Mouse (Mus musculus) kidney, postnatal 4 days (tissue): ENCODE results near the gene Pin1.
"Not testable (repeated sequence)": the region's sequence is repeated elsewhere in the genome, so short reads cannot be mapped to it uniquely, and the experiment has no call there.

Source experiments
- DNase-seq, 2 experiments: peaks; one replicate each; pipeline ENCODE4 v3.0.0; 2021; ENCODE audit warnings: mixed read lengths in 2 of 2

Gene Pin1

GRCm38 (mm10) chr9:20662325-20662724 lies 10.4 kb downstream of the Pin1 start:
- DNase-seq = peak; percentile 87 to 89

DNA sequence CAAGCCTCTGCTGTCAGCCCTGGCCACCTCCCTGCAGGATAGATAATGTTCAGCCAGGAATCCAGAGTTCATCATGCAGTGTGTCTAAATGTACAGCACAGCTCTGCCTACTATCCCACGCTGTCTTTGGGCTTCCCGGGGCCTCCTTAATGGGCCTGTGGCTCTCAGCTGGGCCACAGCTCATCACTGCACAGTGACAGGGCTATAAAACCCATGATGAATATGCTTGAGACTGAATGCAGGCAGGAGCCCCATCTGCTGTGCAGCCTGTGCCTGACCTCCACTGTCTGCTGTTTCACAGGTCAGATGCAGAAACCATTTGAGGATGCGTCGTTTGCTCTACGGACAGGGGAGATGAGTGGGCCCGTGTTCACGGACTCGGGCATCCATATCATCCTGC lies 11.0 kb downstream of the Pin1 start:
- DNase-seq = no peak

DNA sequence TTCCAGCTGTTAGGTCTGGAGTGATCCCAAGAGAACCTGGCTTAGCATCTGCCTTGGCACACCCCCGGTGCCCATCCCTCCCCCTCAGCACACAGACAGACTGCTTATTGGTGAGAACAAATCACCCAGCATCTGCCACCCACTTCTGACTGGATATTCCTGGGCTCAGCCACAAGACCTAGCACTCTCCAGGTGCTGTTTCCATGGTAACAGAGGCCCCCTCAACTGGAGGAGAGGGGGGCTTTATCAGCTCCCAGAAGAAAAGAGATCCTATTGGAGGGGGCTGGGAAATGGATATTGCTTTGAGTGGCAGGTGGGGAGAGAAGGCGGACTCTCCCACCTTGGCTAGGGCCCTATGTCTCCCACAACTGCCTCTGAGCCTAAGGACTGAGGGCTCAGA lies 12.1 kb downstream of the Pin1 start:
- no peak for DNase-seq

DNA sequence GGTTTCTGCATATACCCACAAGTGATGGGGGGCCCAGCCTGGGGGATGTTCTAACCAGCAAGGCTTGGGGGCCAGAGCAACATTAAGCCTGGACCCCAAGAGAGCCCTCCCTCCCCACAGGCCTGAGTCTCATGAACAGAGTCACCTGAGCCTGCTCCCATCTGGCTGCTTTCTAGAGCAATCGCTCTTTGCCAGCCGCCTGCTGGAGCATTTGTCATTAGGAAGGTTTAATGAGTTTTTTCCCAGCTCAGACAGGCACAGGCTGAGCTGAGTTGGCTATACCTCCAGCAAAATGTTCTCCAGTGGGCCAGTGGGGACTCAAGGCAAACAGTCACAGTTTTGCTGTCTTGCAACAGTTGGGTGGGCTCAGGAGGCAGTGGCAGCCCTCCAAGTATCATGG lies 12.5 kb downstream of the Pin1 start:
- DNase-seq = peak in 1 of 2 experiments; percentile 21

DNA sequence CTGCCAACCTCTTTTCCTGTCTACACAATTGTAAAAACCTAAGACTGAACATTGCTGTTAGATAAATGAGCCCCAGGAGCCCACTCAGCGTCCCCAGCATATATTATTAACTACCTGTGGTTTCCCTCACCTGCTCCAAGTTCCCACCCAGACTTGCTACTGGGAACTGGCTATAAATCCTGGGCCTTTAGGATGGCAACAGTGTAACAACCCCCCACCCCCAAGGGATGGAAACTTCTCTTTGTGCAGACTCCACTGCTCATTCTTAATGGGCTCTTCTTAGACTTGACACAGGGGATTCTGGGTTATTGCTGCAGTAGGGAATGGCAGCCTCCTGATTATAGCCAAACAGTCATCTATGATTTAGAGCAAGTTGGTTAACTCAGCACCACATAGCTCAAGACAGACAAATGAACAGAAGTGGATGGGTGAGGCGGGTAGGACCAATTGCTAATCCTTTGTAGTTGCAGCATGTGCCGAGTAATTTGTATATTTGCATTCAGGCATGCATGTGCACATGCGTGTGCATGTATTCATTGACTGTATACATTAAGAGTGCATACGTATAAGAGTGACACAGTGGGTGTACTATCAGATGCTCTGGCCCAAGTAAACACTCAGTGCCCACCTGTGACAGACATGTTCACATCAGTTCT lies 13.2 kb downstream of the Pin1 start:
- no peak for DNase-seq

GRCm38 (mm10) chr9:20665925-20666324 lies 14.0 kb downstream of the Pin1 start:
- peak in 1 of 2 experiments; percentile 15 for DNase-seq

DNA sequence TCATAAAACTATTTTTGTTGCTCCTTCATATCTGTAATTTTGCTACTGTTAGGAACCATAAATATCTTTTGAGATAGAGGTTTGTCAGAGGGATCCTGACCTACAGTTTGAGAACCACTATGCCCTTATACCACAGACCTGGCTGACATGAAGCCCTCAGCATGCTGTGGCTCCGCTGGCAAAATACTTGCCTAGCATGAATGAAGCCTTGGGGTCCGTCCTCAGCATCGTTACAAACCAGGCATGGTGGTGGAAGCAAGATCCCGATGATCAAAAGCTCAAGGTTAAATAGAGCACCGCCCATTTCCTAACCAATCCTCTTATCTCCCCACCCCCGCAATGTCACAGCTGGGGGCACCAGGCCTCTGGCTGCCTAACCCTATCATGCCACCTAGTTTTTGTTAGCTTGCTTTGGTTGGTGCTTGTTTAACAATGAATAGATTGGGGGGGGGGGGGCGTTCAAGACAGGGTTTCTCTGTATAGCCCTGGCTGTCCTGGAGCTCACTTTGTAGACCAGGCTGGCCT lies 14.7 kb downstream of the Pin1 start:
- no peak for DNase-seq

DNA sequence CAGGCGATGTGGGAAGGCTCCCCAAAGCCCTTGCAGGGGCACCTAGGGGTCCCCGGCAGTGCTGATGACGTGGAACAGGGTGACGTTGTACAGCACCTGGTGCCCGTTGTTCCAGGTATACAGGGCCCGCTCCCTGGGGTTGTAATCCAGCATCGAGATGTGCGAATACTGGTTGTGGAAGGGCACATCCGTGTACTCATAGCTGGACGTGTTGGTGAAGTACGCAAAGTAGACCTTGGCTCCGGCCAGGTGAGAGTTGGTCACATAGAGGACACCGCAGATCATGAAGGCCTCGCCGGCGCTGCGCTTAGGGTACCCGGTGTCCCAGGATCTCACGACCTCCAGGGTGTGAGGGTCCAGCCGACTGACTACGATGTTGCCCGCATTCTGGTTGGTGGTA lies 16.2 kb downstream of the Pin1 start:
- DNase-seq = no peak

- peak in 1 of 2 experiments; percentile 8 for DNase-seq
Measured at GRCm38 (mm10) chr9:20672047-20672446, 20.2 kb downstream of the Pin1 start.

DNA sequence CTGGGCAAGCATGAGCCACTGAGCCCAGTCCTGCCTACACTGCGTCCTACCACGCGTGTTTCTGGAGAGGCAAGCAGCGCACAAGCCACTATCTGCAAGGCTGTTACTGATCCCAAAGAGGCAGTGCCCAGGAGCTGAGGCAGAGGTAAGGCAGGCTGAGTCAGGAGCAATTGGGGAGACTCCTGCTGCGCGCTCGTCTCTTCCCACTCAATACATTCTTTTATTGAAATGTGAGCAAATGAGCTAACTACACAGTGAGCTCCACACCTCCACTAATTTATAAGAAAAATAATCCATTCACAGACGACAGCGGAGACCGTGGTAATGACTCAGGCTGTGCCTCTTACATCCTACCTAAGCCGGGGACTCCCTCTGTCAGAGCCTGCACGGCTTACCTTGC lies 26.0 kb downstream of the Pin1 start:
- DNase-seq = no peak

DNA sequence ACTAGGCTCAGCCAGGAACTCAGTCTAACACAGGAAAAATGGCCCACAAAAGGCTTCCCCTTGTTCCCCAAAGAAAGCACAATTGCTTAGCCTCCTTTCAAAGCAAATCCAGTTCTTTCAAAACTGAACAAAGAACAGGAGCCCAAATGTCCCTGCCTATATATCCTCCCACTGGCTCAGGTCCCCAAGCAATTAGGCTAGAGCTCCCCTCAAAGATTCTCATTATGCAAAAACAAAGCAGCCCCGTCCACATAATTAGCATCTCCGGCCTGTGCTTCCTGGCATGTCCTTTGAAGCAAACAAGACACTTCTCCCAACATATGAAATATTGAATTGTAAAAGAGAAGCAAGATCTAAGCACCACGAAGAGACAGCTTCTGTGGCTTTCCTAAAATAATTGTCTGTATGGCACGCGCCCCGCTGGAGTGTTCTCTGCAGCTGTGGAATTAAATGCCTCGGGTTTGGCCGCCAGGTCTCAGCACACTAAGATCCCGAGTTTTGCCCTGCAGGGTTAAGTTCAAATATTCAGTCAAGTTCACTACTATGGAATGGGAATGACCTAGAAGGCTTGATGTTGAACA lies 28.6 kb downstream of the Pin1 start:
- DNase-seq = no peak

DNA sequence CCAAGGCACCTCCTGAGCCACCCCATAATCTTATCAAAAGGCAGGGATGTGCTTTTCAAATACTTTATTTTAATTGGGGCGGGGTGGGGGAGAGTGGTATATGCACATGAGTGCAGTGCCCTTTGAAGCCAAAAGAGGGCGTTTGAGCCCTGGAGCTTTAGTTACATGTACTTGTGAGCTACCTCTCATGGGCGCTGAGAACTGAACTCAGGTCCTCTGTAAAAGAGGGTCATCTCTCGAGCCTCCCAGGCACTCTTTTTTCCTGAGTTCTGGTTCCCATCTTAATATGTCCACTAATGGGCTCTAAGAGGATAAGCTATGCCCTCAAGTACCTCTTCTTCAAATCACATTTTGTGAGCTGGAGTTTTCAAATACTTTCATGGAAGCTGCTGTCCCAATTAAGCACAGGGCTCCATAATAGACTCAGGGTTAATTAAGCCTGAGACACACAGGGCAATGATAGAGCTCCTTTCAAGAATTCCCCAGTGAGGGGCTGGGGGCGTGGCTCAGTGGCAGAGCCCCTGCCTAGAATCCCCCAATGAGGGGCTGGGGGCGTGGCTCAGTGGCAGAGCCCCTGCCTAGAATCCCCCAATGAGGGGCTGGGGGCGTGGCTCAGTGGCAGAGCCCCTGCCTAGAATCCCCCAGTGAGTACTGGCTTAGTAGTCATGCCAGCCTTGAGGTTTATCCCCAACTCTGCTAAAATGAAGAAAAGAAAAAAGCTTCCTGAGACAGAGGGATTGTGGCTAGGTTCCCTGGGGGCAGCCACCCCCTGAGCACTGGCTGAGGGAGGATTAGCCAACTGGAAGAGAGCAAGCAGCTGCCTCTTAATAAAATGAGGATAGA lies 29.9 kb downstream of the Pin1 start:
- no peak for DNase-seq

DNA sequence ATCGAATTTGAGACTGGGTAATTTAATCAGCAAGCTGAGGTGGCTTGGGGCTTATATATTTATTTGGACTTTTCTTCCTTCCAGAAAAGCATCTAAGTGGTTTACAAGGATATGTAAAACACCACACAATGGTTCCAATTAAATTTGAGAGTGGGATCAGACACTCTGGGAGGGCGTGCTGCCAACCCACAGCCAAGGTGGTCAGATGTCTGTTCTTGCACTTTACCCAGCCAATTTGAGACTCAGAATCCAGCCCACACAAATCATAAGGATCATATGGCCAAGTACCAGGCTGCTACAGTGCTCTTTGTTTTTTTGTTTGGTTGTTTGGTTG lies 30.5 kb downstream of the Pin1 start:
- no peak for DNase-seq

- DNase-seq = no peak
Measured at GRCm38 (mm10) chr9:20685081-20685861, 33.4 kb downstream of the Pin1 start.

GRCm38 (mm10) chr9:20689403-20689802 lies 37.5 kb downstream of the Pin1 start:
- DNase-seq = no peak

DNA sequence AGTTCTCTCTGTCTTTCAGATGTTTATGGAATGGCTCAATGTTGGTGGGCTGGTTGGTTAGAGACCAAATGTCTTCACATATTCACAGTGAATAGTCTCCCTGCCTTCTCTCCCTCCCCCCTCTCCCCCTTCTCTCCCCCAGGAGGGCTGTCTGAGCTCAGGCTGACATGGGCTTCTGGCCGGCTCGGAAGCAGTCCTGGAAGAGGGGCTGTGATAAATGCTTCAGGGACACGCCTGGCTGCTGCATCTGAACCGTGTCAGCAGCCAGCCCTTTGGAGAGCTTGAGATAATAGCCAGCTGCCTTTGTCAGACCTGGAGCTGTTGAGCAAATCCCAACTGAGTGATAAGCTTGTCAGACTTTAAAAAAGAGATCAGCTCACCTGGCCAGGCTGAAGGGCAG lies 38.0 kb downstream of the Pin1 start:
- peak; percentile 28 to 41 for DNase-seq

DNA sequence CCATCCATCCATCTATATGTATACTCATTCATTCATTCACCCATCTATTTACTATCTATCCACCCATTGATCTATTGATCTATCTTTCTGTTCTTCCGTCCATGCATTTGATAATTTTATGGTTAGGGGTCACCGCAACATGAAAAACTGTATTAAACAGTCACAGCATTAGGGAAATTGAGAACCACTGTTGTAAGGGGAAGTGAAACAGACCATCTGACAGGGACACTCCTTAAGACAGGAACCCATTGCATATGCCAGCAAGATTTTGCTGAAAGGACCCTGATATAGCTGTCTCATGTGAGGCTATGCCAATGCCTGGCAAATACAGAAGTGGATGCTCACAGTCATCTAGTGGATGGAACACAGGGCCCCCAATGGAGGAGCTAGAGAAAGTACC lies 38.6 kb downstream of the Pin1 start:
- DNase-seq = not testable (repeated sequence)

- DNase-seq = no peak
Measured at GRCm38 (mm10) chr9:20692863-20693262, 41.0 kb downstream of the Pin1 start.

- DNase-seq = peak; percentile 27 to 28
Measured at GRCm38 (mm10) chr9:20694721-20695235, 42.9 kb downstream of the Pin1 start.

DNA sequence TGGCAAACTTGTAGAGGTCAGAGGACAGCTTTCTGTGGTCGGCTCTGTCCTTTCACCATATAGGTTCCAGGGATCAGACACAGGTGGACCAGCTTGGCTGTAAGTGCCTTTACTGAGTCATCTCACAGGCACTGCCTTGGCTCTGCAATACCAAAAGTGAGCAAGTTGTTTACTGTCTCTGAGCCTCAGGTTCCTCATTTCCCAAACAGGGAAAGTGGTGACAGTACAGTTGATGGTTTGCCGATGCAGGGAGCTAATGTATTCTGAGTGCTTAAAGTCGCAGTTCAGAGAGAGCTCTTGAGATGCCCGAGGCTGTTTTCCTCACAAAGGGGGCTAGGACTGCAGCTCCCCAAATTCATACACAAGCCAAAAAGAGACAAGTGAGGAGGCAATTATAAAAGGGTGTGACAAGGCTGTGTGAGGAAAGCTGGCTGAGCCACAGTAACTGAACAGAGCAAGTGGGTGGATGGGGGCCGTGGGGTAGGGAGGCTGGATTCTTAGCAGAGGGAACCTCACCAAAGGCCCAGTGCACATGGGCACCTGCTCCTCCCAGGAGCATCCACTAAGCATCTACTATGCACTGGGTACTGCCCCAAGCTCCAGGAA lies 44.3 kb downstream of the Pin1 start:
- DNase-seq = no peak

- DNase-seq = no peak
Measured at GRCm38 (mm10) chr9:20697466-20697865, 45.6 kb downstream of the Pin1 start.

GRCm38 (mm10) chr9:20703832-20704380 lies 52.0 kb downstream of the Pin1 start:
- no peak for DNase-seq
